Mouse (Mus musculus): ENCODE measurements around the gene Cldn4. TPM values are rescaled to one million over a fixed set of nuclear protein-coding genes. Genes with fewer than 3 reads are reported as not detected.

The Cldn4 gene
- polyA plus RNA-seq, 3 experiments from 2014 or later: not detected

DNA sequence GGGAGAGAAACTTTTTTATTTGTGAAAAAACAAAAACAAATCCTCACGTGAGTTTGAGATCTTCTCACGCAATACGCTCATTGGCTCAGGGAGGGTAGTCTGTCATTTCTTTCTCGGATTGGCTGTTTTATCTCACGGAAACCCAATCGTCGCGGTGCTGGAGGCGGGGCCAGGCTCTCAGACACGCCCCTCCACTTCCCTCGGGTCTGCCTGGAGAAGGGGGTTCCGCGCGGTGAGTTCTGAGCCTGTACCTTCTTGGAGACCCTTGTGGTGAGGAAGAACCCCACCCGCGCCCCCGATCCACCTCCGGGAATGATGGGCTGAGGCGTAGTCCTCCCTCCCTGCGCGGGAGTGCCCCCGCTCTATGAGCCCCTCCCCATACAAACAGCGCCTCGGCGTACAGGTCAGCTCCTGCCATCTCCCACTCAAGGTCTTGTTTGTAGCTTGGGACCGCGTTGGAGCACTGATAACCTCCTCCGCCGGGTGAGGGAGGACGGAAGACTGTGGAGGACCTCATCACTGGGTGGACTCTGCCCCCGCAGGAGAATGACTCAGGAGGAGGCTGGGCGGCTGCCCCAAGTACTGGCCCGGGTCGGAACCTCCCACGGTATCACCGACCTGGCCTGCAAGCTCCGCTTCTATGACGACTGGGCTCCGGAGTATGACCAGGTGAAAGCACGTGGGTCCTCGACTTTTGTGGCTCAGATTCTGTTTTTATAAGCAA lies 14.4 kb downstream of the Cldn4 start, which contains the start of gene Mettl27:
Mettl27 (plus strand) TSS at position 190 of the 724 bp plus-strand sequence.
- ATAC-seq: peak; percentile 93

DNA sequence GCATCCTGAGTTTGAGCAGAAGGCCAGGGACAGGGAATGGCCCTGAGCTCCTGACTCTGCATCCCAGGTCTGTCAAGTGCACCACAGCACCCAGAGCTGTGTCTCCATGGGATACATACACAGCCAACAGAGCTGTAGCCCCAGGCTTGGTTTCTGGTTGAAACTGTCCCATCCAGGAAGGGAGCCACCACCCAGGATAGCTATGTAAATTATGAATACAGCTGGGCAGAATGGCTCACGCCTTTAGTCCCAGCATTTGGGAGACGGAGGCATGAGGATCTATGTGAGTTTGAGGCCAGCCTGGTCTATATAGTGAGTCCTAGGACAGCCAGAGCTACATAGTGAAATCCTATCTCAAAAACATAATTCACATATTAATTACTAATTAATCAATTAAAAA lies 16.7 kb downstream of the Cldn4 start:
- ATAC-seq: no peak

DNA sequence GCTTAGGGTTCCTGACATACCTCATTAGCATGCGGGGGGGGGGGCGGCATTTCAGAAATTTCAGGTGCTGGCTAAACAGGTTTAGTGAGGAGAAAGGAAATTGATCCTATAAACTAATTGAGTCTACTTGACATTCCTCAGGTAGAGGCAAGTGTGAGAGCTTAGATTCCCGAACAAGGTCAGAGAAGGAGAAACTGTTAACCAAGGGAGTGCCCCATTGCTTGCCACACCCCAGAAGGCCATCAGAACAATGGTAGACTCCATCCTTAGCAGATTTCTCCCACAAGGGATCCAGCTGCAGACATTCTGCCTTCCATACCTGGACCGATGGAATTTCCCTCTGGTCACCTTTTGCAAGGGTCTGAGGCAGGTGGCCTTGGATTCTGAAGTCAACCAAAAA lies 20.0 kb downstream of the Cldn4 start:
- ATAC-seq: no peak

DNA sequence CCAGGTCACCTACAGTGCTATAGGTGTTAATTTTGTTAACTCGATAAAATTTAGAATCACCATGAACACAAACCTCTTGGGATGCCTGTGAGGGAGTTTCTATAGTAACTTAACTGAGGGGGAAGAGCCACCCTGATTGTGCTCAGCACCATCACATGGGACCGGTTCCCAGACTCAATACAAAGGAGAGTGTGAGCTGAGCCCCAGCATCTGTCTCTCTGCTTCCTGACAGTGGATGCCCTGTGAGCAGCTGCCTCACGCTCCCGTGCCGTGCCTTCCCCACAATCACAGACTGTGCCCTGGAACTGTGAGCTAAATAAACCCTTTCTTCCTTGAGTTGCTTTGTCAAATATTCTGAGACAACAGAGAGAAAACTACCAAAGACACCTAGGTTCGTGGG lies 23.6 kb downstream of the Cldn4 start:
- ATAC-seq: no peak

DNA sequence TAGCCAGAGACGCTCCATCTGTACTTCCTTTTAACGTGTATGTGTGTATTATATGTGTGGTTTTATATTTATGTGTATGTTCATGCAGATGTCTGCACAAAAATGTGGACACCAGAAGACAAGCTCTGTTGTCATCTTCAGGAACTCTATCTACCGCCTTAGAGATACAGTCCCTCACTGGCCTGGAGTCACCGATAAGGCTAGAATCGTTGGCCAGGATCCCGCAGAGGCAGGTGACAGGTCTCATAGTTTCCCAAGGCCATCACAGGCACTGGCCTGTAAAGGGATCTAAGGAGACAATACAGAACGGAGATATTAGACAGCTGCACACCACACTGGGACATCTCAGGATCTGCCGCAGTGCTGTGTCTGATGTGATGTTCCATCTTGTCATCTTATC lies 25.6 kb downstream of the Cldn4 start:
- ATAC-seq: no peak

DNA sequence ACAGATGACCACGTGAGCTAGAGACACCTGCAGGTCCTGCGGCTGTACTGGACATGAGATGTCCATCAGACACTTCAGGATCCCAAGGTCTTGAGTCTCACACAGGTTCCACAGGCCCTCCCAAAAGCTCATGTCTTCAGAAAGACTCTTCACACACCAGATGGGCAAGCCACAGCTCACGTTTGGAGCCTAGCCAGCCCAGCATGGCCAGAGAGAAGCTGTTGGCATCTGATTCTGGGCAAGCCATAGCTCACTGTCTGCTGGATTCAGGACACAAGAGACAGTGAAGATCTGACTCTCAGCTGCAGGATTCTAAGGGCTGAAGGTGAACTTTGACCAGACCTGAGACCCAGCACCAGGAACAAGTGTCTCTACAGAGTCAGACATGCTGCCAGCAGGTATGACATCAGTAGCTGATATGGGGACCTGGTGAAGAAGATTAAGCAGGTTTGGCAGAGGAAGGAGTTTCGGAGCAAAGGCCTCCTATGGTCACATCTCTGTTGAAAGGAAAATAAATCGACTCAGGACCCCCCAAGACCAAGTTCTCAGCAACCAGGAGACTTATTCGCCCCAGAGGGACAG lies 26.5 kb downstream of the Cldn4 start:
- no peak for ATAC-seq

DNA sequence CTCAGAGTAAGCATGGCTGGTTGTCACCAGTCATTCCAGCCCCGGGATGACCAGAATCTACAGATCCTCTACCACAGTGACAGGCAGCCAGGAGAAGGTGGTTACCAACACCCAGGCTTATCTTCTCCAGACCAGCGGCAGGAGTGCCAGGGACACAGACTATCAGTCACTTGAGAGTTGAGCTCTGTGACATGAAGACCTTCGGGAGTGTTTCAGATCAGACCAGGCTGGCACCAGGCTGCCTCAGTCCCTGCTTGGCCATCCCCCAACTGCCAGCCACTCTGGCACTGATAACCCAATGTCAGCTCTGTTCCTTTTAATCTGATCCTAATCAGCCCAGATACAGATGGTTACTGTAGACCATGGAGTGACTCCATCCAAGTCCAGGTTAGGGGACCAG lies 27.6 kb downstream of the Cldn4 start:
- ATAC-seq: no peak

DNA sequence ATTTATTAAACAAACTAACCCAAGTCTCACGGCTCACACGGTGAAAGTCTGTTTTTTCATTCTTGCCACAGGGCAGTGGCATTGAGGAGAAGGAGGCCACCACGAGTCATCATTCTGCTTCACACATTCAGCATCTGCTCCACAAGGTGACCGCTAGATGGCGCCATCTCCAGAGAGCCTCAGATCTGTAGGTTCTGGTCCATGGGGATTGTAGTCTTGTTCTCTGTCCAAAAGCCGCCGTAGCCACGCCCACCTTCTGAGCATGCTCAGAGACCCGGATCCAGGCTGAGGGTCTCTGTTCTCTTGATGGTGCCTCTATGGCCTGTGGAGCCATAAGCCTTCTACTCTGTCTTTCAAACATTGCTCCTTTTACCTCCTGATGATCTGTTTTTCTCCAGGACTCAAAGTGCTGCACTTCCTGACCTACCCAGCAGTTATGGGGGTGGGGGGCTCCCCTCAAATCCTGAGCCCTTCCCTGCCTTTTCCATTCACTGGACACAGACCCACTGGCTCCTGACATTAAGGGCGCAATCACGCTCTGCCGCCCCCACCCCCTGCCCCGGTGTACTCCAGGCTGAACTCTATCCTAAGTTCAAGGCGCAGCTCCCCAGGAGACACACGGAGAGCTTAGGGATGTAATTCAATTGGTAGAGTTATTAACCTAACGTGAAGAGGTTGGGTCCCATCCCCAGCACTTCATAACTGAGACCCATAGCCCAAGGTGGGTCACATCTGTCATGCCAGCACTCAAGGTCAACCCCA lies 28.5 kb downstream of the Cldn4 start:
- ATAC-seq: no peak

DNA sequence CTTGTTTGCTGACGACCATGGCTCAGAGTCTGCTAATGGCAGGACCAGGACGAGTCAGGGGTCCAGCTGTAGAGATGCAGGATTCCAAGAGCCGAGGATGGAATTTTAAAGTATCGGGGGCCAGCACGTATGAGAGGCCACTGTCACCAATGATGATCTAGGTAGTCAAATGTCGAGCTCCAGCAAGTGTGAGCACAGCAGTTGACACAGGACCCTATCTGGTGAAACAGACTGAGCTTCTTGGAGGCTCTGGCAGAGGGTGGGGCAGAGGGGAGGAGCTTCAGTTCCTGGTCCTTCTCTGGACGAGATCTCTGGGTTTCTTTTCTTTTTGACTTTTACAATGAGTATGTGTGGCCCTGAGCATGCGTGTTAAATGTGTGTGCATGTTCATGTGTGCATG lies 31.4 kb downstream of the Cldn4 start, which contains the start of gene Cldn13:
Cldn13 (minus strand) TSS at position 216 of the 400 bp plus-strand sequence.
- ATAC-seq: no peak

DNA sequence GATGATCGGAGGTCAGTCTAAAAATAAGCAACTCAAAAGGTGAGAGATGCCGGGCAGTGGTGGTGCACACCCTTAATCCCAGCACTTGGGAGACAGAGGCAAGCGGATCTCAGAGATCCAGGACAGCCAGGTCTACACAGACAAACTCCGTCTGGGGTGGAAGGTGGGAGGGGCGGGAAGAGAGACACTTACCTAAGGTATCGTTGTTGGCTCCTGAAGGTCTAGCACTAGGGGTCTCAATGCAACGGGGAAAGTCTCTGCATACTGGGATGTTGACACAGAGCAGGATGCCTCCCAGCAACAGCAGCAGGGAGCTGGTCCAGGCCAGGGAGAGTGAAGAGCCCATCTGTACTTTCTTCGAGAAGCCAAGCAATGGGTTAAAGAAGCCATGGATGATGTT lies 32.2 kb downstream of the Cldn4 start:
- no peak for ATAC-seq

DNA sequence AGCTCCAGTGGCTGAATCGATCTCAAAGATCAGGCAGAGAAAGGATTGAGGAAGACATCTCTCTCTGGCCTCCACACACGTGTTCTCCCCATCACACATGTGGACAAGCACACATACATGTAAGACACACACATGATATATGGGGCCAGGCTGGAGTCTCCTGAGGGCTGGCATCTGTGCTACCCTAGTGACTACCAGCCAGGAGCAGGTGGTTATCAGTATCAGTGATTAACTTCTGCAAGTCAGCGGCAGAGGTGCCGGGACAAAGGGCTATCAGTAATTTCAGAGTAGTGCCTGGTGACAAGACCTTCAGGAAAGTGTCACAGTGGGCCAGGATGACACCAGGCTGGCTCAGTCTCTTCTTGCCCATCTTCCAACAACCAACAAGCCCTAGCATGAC lies 33.0 kb downstream of the Cldn4 start:
- ATAC-seq: no peak

DNA sequence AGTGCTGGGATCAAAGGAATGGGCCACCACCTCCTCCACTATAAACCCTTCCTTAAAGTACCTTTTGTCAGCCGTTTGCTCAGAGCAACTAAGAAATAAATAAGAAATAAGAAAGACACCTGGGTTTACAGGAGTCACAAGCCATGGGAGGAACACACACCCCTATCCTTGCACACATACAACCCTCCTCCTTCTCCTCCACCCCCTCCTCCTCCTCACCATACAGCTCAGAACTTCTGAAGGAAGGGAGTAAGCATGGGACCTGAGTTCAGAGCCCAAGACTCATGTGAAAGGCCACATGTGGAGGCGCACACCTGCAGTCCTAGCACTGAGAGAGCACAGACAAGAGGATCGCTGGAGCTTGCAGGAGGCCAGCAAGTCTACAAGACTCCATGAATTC lies 33.4 kb downstream of the Cldn4 start:
- no peak for ATAC-seq

DNA sequence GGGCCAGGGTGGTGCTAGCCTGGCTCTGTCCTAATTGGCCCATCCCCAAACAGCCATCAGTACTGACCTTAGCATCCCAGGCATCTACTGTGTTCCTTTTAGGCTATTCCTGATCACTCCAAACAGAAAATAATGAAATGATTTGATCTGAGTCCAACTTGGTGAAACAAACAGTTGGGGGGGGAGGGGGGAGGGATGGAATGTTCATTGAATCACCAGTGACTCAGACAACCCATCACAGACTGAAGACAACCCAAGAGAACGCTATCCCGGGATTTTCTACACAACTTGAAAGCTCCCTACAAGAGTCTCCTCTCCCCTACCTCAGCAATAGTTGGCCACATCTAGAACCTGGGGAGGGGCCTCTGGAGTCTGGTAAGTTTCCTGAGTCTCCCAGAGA lies 34.8 kb downstream of the Cldn4 start:
- no peak for ATAC-seq

DNA sequence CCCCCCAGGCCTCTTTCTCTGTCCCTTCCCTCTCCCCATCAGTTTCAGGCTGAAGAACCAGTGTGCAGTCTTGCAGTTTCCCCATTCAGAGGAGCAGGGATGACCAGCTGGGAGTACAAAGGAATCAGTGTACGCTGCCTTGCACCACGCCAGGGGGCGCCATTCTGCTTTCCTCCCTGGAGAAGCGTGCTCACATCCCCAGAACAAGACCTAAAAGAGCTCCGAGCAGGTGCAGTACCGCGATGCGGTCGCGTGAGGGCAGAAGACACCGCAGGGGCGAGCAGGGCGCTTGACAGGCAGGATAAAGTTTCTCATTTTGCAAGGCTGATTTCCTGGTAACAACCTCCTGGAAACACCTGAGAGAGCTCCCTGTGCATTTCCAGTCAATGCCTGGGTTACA lies 39.6 kb downstream of the Cldn4 start:
- no peak for ATAC-seq

DNA sequence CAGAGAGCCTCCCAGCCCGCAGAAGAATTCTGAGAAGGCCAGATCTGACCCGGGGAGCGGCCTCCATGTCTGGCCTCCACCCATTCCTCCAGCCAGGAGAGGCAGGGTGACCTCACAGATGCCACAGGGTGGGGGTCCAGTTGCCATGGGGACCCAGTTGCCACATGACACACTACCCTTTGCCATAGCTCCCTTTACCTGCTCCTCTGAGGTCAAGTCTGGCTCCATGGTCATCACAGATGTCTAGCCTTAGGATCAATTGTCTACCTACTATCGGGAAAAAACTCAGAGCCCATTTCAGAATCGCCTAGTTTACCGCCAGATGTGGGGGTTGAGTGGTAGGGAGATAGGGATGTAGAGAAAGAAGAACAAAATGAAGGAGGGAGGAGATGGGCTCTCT lies 40.1 kb downstream of the Cldn4 start, which contains the start of gene Tmem270:
Tmem270 (minus strand) TSS at position 101 of the 400 bp plus-strand sequence.
- no peak for ATAC-seq

DNA sequence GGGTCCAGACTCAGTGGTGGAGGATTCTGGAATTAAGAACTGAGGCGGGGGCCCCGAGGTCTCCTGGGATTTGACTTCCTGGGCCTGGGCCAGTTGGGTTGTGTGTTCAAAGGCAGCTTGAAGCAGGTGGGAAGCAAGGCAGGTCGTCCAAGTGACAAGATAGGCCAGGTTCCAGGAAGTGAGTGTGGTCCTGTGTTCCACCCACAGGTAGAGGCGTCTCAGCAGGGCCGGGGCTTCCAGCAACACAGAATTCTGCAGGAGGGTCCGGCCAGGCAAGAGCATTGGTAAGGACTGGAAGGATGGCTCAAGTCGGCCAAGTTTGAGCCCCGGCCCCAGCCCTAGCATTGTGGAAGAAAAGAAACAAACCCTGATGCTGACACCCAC lies 45.1 kb downstream of the Cldn4 start:
- no peak for ATAC-seq

DNA sequence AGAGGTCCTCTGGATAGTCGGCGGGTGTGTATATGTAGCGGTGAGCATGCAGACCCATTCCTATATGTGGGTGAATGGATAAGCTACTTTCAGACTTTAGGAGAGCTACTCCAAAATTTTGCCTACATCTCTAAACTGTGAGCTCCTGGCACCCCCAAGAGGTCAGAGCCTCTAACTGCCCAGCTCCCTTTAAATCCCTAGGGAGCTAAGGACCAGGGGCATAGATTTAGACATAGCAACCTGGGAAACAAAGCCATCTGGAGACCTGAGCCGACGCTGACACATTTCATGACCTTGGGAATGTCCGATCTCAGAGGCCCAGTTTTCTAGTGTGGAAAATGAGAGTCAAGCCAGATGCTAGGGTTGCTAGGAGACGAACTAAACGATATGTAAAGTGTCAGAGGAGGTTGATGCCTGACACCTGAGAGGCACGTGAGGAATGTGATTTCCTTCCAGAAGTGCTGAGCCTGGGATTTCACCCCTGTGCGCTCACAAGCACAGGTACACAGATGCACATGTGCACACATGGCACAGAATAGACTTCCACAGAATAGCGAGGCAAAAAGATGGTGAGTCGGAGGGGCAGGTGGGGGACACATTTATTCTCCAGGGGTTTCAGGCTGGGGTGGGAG lies 45.6 kb downstream of the Cldn4 start:
- no peak for ATAC-seq

DNA sequence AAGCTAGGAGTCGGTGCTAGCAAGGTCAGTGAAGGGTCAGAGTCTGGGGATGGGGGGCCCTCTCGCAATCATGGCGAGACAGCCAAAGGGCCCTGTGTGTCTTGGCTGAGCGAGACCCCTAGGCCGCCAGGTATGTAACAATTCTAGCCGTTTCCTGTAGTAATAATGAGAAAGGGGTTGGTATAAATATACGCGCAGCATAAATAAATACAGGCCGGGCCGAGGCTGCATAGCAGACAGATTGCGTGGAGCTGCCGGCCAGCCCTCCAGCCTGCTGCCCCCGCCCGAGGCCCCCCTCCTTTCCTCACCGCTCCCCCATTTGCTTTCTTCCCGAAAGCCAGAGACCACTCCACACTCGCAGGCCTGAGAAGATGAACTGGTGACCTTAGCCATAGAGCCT lies 49.1 kb downstream of the Cldn4 start:
- no peak for ATAC-seq

DNA sequence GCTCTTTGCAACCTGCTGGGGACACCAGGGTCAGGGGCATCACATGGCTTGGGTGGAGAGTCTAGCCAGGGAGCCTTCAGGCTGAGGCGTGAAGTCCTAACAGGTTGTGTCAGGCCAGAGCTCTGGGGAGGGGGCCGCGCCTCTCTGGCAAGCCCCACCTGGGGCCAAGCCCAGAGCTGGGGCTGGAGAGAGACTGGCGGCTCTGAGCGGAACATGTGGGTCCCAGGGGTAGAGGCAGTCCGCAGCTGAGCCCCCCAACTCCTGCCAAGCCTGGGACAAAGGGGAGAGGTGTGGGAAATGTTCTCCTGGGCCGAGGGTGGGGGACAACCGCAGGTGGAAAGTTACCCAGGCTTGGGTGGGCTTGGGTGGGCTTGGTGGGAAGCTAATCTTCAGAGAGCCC lies 49.8 kb downstream of the Cldn4 start:
- ATAC-seq: no peak

DNA sequence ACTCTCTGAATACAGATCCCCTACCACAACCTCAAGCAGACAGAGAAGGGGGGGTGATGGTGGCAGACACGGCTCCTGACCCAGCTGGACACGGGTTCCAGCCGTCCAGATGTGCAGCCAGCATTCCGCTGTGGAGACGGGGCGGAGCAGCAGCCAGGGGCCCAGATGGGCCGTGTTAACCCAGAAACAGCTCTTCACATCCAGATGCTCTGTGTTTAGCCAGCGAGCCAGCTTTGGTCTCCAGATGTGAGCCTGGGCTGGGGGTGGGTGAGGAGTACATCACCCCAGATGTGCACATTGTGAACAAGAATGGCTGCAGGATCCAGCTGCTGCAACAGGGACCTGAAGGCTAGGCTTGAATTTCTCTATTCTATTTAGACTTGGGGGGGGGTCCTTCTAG lies 51.4 kb downstream of the Cldn4 start:
- no peak for ATAC-seq
